Mouse (Mus musculus): Measurements from ENCODE around the gene Vasn. TPM values are rescaled to one million over a fixed set of nuclear protein-coding genes. Genes with fewer than 3 reads are reported as not detected.

The Vasn gene
- polyA plus RNA-seq, 1 experiment from 2014 or later: 18.0 TPM

DNA sequence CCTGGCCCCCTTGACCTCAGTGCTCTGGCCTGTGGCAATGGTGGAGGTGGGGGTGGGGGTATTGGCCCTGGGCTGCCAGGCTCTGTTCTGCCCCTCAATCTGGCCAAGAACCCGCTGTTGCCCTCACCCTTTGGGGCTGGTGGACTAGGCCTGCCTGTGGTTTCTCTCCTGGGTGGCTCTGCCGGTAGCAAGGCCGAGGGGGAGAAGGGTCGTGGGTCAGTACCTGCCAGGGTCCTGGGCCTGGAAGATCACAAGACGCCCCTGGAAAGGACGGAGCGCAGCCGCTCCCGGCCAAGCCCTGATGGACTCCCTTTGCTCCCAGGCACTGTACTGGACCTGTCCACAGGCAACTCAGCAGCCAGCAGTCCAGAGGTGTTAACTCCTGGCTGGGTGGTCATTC, 26.0 kb upstream of the Vasn start:
- Histone ChIP-seq H3K4me3 (ENCODE audit: low read depth, low read length) (no peak overlapping the region), H3K27me3 (replicated peaks; ENCODE audit: insufficient read depth, low read length) (no peaks in the 10 kb centered on the region), H3K27ac (ENCODE audit: low read length) (no peak overlapping the region), H3K9ac (replicated peaks; ENCODE audit: low read depth) (no peak overlapping the region), H3K4me2 (replicated peaks; ENCODE audit: low read depth, low read length) (no peak overlapping the region), H3K9me3 (ENCODE audit: low read length) (no peaks in the 10 kb centered on the region), H3K4me1 (ENCODE audit: insufficient read depth, low read depth, low read length) (no peaks in the 10 kb centered on the region), H3K36me3 (ENCODE audit: insufficient read depth, low read length) (0 out of 2 replicates have a peak, but pooled peaks cover 17% of the 10 kb centered on the region)
- 89% methylated on average over 9 of the region's 9 CpGs for WGBS
- no peak for ATAC-seq
- TF ChIP-seq EP300 (IDR thresholded peaks at IDR 0.05): no peak
- no peak for TF ChIP-seq CTCF (IDR thresholded peaks at IDR 0.05)
- DNase-seq (ENCODE audit: low spot score): no peak

DNA sequence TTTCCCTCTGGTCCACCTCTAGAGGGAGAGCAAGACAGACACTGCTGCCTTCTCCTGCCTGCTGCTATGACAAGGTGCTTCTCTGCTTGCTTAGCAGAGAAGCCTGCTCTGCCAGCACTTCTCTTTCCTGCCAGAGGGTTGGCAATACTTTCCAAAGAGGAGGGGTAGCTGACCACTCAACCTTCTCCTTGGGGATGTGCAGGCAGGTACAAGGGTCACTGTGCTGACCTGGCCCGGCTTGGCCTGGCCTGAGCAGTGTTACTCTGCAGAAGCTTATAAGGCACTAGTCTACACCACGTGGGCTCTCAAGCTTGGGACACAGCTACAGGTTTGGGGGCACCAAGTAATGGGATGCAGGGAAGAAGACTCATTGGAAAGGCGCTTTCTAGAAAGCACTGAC, 25.1 kb upstream of the Vasn start:
- Histone ChIP-seq H3K36me3 (ENCODE audit: insufficient read depth, low read length) (0 out of 2 replicates have a peak, but pooled peaks cover 17% of the 10 kb centered on the region), H3K9me3 (ENCODE audit: low read length) (no peaks in the 10 kb centered on the region), H3K9ac (replicated peaks; ENCODE audit: low read depth) (no peak overlapping the region), H3K4me1 (ENCODE audit: insufficient read depth, low read depth, low read length) (no peaks in the 10 kb centered on the region), H3K4me2 (replicated peaks; ENCODE audit: low read depth, low read length) (no peak overlapping the region), H3K27me3 (replicated peaks; ENCODE audit: insufficient read depth, low read length) (no peaks in the 10 kb centered on the region), H3K4me3 (ENCODE audit: low read depth, low read length) (no peak overlapping the region), H3K27ac (ENCODE audit: low read length) (no peak overlapping the region)
- TF ChIP-seq EP300 (IDR thresholded peaks at IDR 0.05): no peak
- TF ChIP-seq CTCF (IDR thresholded peaks at IDR 0.05): no peak
- 93% methylated on average over 3 of the region's 3 CpGs for WGBS
- DNase-seq (ENCODE audit: low spot score) (no peak), ATAC-seq (no peak)

DNA sequence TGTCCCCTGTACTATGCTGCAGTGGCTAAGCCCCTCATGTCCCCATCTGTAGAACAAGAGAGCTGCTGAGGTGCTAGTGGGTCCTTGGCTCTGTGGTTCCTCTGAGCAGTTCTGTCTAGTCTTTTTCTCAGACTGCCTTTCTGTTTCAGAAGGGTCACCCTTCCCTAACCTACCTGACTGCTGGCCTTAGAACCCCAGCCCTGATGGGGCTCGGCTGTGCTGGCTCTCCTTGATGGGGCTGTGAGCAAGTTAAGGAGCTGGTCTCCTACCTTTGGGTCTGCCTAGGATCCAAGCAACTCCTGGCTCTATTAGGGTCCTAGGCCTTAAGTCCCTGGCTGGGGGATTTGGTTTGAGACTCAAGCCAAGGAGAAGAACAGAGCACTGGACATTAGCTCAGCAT, 24.4 kb upstream of the Vasn start:
- no peak overlapping the region for H3K4me2 ChIP-seq (replicated peaks; ENCODE audit: low read depth, low read length)
- 0 out of 2 replicates have a peak, but pooled peaks cover 17% of the 10 kb centered on the region for H3K36me3 ChIP-seq (ENCODE audit: insufficient read depth, low read length)
- H3K4me1 ChIP-seq (ENCODE audit: insufficient read depth, low read depth, low read length): no peaks in the 10 kb centered on the region
- H3K9me3 ChIP-seq (ENCODE audit: low read length): no peaks in the 10 kb centered on the region
- H3K27ac ChIP-seq (ENCODE audit: low read length): no peak overlapping the region
- DNase-seq (ENCODE audit: low spot score) (no peak), ATAC-seq (no peak)
- 79% methylated on average over 1 of the region's 1 CpGs for WGBS
- H3K9ac ChIP-seq (replicated peaks; ENCODE audit: low read depth): no peak overlapping the region
- TF ChIP-seq CTCF (IDR thresholded peaks at IDR 0.05) (no peak), EP300 (IDR thresholded peaks at IDR 0.05) (no peak)
- H3K4me3 ChIP-seq (ENCODE audit: low read depth, low read length): no peak overlapping the region
- H3K27me3 ChIP-seq (replicated peaks; ENCODE audit: insufficient read depth, low read length): no peaks in the 10 kb centered on the region

DNA sequence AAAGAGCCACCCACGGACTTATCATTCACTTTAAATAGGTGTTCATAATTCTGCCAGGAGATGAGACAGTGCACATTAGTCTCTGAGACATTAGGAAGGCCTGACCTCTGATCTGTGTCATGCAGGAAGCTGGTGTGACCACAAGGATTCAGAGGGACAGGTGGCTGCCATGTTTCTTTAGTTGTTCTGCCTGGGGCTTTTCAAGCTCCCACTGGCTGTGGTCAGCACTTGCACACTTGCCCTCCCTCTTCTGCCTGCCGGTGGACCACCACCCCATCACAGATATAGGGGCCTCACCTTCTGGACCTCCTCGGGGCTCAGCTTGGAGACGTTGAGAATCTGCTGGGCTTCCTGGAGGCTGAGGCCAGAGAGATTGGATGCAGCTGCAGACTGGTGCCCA, 22.9 kb upstream of the Vasn start:
- Histone ChIP-seq H3K4me3 (ENCODE audit: low read depth, low read length) (no peak overlapping the region), H3K9ac (replicated peaks; ENCODE audit: low read depth) (no peak overlapping the region), H3K9me3 (ENCODE audit: low read length) (no peaks in the 10 kb centered on the region), H3K4me1 (ENCODE audit: insufficient read depth, low read depth, low read length) (no peaks in the 10 kb centered on the region), H3K27ac (ENCODE audit: low read length) (no peak overlapping the region), H3K36me3 (ENCODE audit: insufficient read depth, low read length) (0 out of 2 replicates have a peak, but pooled peaks cover 9% of the 10 kb centered on the region), H3K4me2 (replicated peaks; ENCODE audit: low read depth, low read length) (no peak overlapping the region), H3K27me3 (replicated peaks; ENCODE audit: insufficient read depth, low read length) (no peaks in the 10 kb centered on the region)
- TF ChIP-seq EP300 (IDR thresholded peaks at IDR 0.05): no peak
- no peak for TF ChIP-seq CTCF (IDR thresholded peaks at IDR 0.05)
- ATAC-seq (no peak), DNase-seq (ENCODE audit: low spot score) (no peak)
- WGBS: 70% methylated on average over 4 of the region's 4 CpGs

DNA sequence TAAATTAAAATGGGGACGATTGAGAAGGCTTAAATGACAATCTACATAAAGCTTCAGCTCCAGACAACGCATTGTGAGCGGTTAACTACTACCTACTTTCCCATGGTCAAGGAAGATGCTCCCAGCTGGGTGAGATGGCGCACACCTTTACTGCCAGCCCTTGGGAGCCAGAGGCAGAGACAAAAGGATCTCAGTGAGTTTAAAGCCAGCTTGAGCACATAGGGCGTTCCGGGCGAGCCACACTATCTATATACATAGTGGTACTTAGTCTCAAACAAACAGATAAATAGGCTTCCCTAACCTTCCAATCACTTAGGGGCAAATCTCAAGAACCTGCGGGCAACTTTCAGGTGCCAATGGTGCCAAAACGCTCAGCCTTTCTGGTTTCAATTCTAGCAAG, 15.7 kb upstream of the Vasn start:
- 18% methylated on average over 9 of the region's 9 CpGs for WGBS
- Histone ChIP-seq H3K9me3 (ENCODE audit: low read length) (no peaks in the 10 kb centered on the region), H3K4me1 (ENCODE audit: insufficient read depth, low read depth, low read length) (peaks cover 7% of the 10 kb centered on the region; the same call in 1 of the 2 replicates), H3K4me3 (ENCODE audit: low read depth, low read length) (peak overlapping the region; percentile 65), H3K36me3 (ENCODE audit: insufficient read depth, low read length) (no peaks in the 10 kb centered on the region), H3K4me2 (replicated peaks; ENCODE audit: low read depth, low read length) (peak overlapping the region; percentile 88), H3K9ac (replicated peaks; ENCODE audit: low read depth) (peak overlapping the region; percentile 77), H3K27ac (ENCODE audit: low read length) (peak overlapping the region; percentile 88), H3K27me3 (replicated peaks; ENCODE audit: insufficient read depth, low read length) (no peaks in the 10 kb centered on the region)
- ATAC-seq (0 out of 2 replicates have a peak, but pooled peaks have one; percentile 1), DNase-seq (ENCODE audit: low spot score) (no peak)
- TF ChIP-seq CTCF (IDR thresholded peaks at IDR 0.05) (no peak), EP300 (IDR thresholded peaks at IDR 0.05) (no peak)

DNA sequence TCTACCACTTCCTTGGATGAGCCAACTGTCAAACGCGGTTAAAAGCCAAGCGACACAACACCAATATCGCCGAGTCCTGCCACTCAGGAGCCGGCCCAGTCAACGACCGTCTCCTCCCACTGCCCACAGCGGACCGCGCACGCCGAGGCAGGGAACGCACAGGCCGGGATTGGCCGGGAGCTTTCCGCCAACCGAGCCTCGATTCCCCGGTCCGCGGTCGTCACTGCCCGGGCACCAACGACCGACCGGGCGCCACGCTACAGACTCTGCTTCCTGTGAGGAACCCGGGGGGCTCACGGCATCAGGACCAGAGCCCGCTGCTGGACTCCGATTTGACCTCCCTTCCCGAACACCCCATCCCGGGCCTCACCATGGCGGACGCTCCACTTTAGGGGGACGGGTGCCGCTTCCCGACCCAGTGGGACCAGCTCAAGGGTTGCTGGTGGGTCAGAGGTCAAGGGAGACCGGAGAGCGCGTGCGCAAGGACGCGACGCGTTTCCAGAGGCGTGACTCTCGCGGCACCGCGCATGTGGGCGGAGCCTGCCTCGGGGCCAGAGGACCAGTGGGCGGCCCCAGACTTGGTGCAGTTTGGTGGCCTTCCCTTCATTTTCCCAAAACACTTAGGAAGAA, 15.1 kb upstream of the Vasn start, which contains the start of gene Pam16:
Gene Pam16, minus strand, starts transcription at position 508 of the 630 bp plus-strand sequence.
- Histone ChIP-seq H3K36me3 (ENCODE audit: insufficient read depth, low read length) (no peaks in the 10 kb centered on the region), H3K27me3 (replicated peaks; ENCODE audit: insufficient read depth, low read length) (no peaks in the 10 kb centered on the region), H3K4me2 (replicated peaks; ENCODE audit: low read depth, low read length) (peak within 1 kb of the TSS; percentile 88), H3K9me3 (ENCODE audit: low read length) (no peaks in the 10 kb centered on the region), H3K4me3 (ENCODE audit: low read depth, low read length) (peak within 1 kb of the TSS; percentile 65), H3K9ac (replicated peaks; ENCODE audit: low read depth) (peak within 1 kb of the TSS; percentile 77), H3K27ac (ENCODE audit: low read length) (peak within 1 kb of the TSS; percentile 88), H3K4me1 (ENCODE audit: insufficient read depth, low read depth, low read length) (peaks cover 7% of the 10 kb centered on the region; the same call in 1 of the 2 replicates)
- WGBS: under 1% methylated on average over 56 of the region's 56 CpGs
- peak; percentile 93 for ATAC-seq
- no peak for TF ChIP-seq EP300 (IDR thresholded peaks at IDR 0.05)
- no peak for TF ChIP-seq CTCF (IDR thresholded peaks at IDR 0.05)
- DNase-seq (ENCODE audit: low spot score): peak; percentile 95
